ENCODE assay signal across 8 mouse cellular contexts in the genomic region with DNA sequence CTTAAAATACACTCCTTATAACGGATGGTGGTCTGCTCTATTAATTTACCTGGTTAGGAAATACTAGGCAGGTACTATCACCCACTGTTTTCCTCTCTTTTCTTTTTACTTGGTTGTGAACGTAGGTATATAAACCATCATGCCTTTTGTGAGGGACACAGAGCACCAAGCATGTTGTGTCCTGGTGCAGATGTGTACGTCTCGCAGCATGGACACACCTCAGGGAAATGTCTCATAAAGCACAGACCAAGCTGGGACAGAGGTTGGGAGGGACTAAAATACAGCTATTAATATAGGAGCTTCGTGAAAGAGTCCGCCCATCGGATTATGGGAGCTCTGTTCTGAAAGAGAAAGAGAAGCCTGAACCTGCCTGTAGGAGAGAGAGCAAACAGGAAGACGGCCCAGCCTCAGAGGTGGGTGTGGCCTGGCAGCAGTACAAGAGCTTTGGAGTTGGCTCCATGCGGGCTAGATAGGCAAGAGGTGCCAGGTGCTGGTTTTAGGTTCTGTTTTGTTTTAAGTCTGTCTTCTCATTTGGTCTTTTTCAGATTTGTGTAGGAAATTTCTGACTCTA. TPM values are rescaled to one million over a fixed set of nuclear protein-coding genes. Genes with fewer than 3 reads are reported as not detected.
DNase-seq lines count a peak whose midpoint lies in the region; ATAC-seq and TF ChIP-seq lines count a peak whose summit lies in the region.

No protein-coding gene starts in this region.

- H3K4me1 ChIP-seq in hindbrain, postnatal 0 days (ENCODE audit: insufficient read depth, low read length): peaks cover 9% of the 10 kb centered on the region; the same call in 1 of the 2 replicates
- peaks cover 17% of the 10 kb centered on the region for H3K4me1 ChIP-seq in hindbrain, embryonic 13.5 days (replicated peaks)

- no peaks in the 10 kb centered on the region for H3K36me3 ChIP-seq in hindbrain, postnatal 0 days (ENCODE audit: insufficient read depth, low read length)
- no peaks in the 10 kb centered on the region for H3K36me3 ChIP-seq in hindbrain, embryonic 13.5 days

- no peaks in the 10 kb centered on the region for H3K27me3 ChIP-seq in hindbrain, postnatal 0 days (ENCODE audit: insufficient read depth, low read length)
- H3K27me3 ChIP-seq in hindbrain, embryonic 13.5 days: no peaks in the 10 kb centered on the region

- no peak for TF ChIP-seq CTCF in hindbrain, postnatal 0 days (IDR thresholded peaks at IDR 0.05; ENCODE audit: low read depth)

- ATAC-seq in hindbrain, postnatal 0 days: no peak
- ATAC-seq in hindbrain, embryonic 13.5 days (ENCODE audit: low FRiP score): no peak
- ATAC-seq in erythroid progenitor cell, adult 5-6 weeks (replicated peaks; ENCODE audit: low FRiP score, poor library complexity, severe bottlenecking): peak; percentile 96
- peak; percentile 96 for ATAC-seq in megakaryocyte-erythroid progenitor cell, adult 5-6 weeks (replicated peaks; ENCODE audit: low FRiP score, low TSS enrichment, poor library complexity, severe bottlenecking)
- no peak for ATAC-seq in frontal cortex, adult (ENCODE audit: low TSS enrichment)

- H3K4me2 ChIP-seq in hindbrain, postnatal 0 days (ENCODE audit: low read depth, low read length): no peak overlapping the region
- no peak overlapping the region for H3K4me2 ChIP-seq in hindbrain, embryonic 13.5 days

- H3K9me3 ChIP-seq in hindbrain, postnatal 0 days (ENCODE audit: low read length): no peaks in the 10 kb centered on the region
- no peaks in the 10 kb centered on the region for H3K9me3 ChIP-seq in hindbrain, embryonic 13.5 days

- H3K4me3 ChIP-seq in hindbrain, postnatal 0 days (ENCODE audit: low read length): no peak overlapping the region
- H3K4me3 ChIP-seq in hindbrain, embryonic 13.5 days: no peak overlapping the region

- WGBS in hindbrain, postnatal 0 days: 55% methylated on average over 9 of the region's 9 CpGs
- WGBS in hindbrain, embryonic 13.5 days: 70% methylated on average over 9 of the region's 9 CpGs

- no peak overlapping the region for H3K9ac ChIP-seq in hindbrain, postnatal 0 days (replicated peaks; ENCODE audit: low read length)
- H3K9ac ChIP-seq in hindbrain, embryonic 13.5 days: no peak overlapping the region

- 0 out of 2 replicates have a peak overlapping the region, but pooled peaks have one; percentile 2 for H3K27ac ChIP-seq in hindbrain, postnatal 0 days
- no peak overlapping the region for H3K27ac ChIP-seq in hindbrain, embryonic 13.5 days

- DNase-seq in hindbrain, postnatal 0 days (ENCODE audit: low spot score): peak; percentile 9
- DNase-seq in NIH3T3 (ENCODE audit: low read depth): peak; percentile 65
- peak; percentile 45 to 57 for DNase-seq in kidney, postnatal 4 days
- no peak for DNase-seq in Muller cell, postnatal 12 days (ENCODE audit: inconsistent ontology term)

RNA-seq across cellular contexts. Expression of a gene that starts 10.4 kb away (rescaled TPM):
- not detected in 2 replicates for total RNA-seq in hindbrain, postnatal 0 days (2014; rRNA removed)
- not detected in 2 replicates for polyA plus RNA-seq in hindbrain, postnatal 0 days (2015; fragmentation: Nextera tagmentation; extraction: Ambion mirVana)
- polyA plus RNA-seq in hindbrain, embryonic 13.5 days (2015; fragmentation: Nextera tagmentation; extraction: Ambion mirVana): not detected in 2 replicates
- total RNA-seq in erythroid progenitor cell, adult 5-6 weeks (2015; ENCODE audit: low replicate concordance): not detected in 2 replicates
- not detected in 2 replicates for total RNA-seq in erythroid progenitor cell, adult 5-6 weeks (2017; ENCODE audit: low replicate concordance)
- not detected in 2 replicates for total RNA-seq in megakaryocyte-erythroid progenitor cell, adult 5-6 weeks (2014; fragmentation: Nextera tagmentation)
- total RNA-seq in megakaryocyte-erythroid progenitor cell, adult 5-6 weeks (2017): not detected in 2 replicates

RNA-seq across cellular contexts. Expression of a gene that starts 16.6 kb away (rescaled TPM):
- 62.1 and 91.4 TPM in 2 replicates for total RNA-seq in hindbrain, postnatal 0 days (2014; rRNA removed)
- polyA plus RNA-seq in hindbrain, postnatal 0 days (2015; fragmentation: Nextera tagmentation; extraction: Ambion mirVana): 24.6 and 25.5 TPM in 2 replicates
- 43.3 and 44.5 TPM in 2 replicates for polyA plus RNA-seq in hindbrain, embryonic 13.5 days (2015; fragmentation: Nextera tagmentation; extraction: Ambion mirVana)
- total RNA-seq in erythroid progenitor cell, adult 5-6 weeks (2015; ENCODE audit: low replicate concordance): 188 and 216 TPM in 2 replicates
- total RNA-seq in erythroid progenitor cell, adult 5-6 weeks (2017; ENCODE audit: low replicate concordance): 249 and 271 TPM in 2 replicates
- 72.7 and 84.4 TPM in 2 replicates for total RNA-seq in megakaryocyte-erythroid progenitor cell, adult 5-6 weeks (2014; fragmentation: Nextera tagmentation)
- 101 and 111 TPM in 2 replicates for total RNA-seq in megakaryocyte-erythroid progenitor cell, adult 5-6 weeks (2017)

Comparison
In these comparisons a context has a peak if more than half of its experiments do, and no peak if none do; other contexts are left out.
1. ATAC-seq: peak in erythroid progenitor cell, adult 5-6 weeks (single experiment) and megakaryocyte-erythroid progenitor cell, adult 5-6 weeks (single experiment); none in hindbrain, postnatal 0 days (single experiment), hindbrain, embryonic 13.5 days (single experiment) and frontal cortex, adult (single experiment).